Mouse (Mus musculus) effector memory CD4-positive, alpha-beta T cell, adult 5 months (primary cell): ENCODE results near the gene Fmod. TPM values are rescaled to one million over a fixed set of nuclear protein-coding genes. Genes with fewer than 3 reads are reported as not detected.

ENCODE experiments used
- polyA plus RNA-seq: library from polyadenylated mRNA; unstranded; fragments of 100-300 nt; shearing (Covaris generic); gene quantifications from one replicate; pipeline ENCODE4 v1.2.1, GENCODE M21; 2017

The Fmod gene
- polyA plus RNA-seq: not detected

GRCm38 (mm10) chr1:134037172-134037571 is at the start of gene Fmod:
TSS of gene Fmod (plus strand) at chr1:134037254.

GRCm38 (mm10) chr1:134078802-134079476 is 41.9 kb downstream of the Fmod start, which contains the start of gene Btg2:
TSS of gene Btg2 (minus strand) at chr1:134079120.

Other genes with a start within 250 kb of the Fmod start
- gene Atp2b4, start 236.2 kb upstream of the Fmod start, polyA plus RNA-seq: 10.6 TPM
- not detected for gene Optc, start 129.3 kb upstream of the Fmod start, polyA plus RNA-seq
- gene Prelp, start 115.8 kb upstream of the Fmod start, polyA plus RNA-seq: not detected
- gene Btg2, start 41.9 kb downstream of the Fmod start, polyA plus RNA-seq: 597 TPM
- gene Chit1, start 74.0 kb downstream of the Fmod start, polyA plus RNA-seq: not detected
- gene Chil1, start 144.9 kb downstream of the Fmod start, polyA plus RNA-seq: not detected
- gene Mybph, start 156.2 kb downstream of the Fmod start, polyA plus RNA-seq: not detected
- gene Adora1, start 198.2 kb downstream of the Fmod start, polyA plus RNA-seq: 0.12 TPM